ENCODE assay signal across 8 mouse cellular contexts in the genomic region with DNA sequence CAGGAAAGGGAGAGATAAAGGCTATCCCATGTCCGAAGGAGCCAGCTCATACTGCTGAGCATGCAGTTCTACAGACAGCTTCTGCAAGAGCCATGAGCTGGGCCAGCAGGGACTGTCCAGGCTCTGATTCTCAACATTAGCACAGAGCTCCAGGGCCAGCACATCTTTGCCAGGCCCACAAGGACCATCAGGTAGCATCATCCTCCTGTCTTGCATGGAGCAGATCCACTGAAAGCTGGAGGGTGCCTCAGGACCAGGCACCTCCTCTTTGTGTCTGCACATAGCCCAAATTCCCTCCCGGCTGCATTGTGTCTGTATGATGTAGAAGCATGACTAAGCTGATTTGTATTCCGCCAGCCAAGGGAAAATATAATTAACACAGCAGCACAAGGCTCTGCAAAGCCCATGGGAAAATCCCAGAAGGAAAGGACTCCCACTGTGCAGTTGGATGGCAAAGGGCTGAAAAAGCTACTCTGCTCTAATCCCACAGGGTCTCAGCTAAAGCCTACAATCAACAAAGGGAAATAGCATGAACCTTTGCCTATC.
DNase-seq lines count a peak whose midpoint lies in the region; ATAC-seq and TF ChIP-seq lines count a peak whose summit lies in the region.

No protein-coding gene starts in this region.

- peaks cover 15% of the 10 kb centered on the region for H3K4me1 ChIP-seq in hindbrain, embryonic 15.5 days (replicated peaks)
- H3K4me1 ChIP-seq in midbrain, postnatal 0 days (ENCODE audit: insufficient read depth, low read length): peaks cover 7% of the 10 kb centered on the region; the same call in 1 of the 2 replicates
- no peaks in the 10 kb centered on the region for H3K4me1 ChIP-seq in intestine, embryonic 16.5 days (ENCODE audit: control insufficient read depth, insufficient read depth, low read length)

- no peaks in the 10 kb centered on the region for H3K9me3 ChIP-seq in hindbrain, embryonic 15.5 days
- no peaks in the 10 kb centered on the region for H3K9me3 ChIP-seq in midbrain, postnatal 0 days (ENCODE audit: low read length)
- H3K9me3 ChIP-seq in intestine, embryonic 16.5 days (ENCODE audit: control insufficient read depth, low read length): no peaks in the 10 kb centered on the region

- H3K9ac ChIP-seq in hindbrain, embryonic 15.5 days: no peak overlapping the region
- no peak overlapping the region for H3K9ac ChIP-seq in midbrain, postnatal 0 days (replicated peaks; ENCODE audit: low read length, poor library complexity, severe bottlenecking)
- no peak overlapping the region for H3K9ac ChIP-seq in intestine, embryonic 16.5 days (ENCODE audit: low read depth, low read length)

- H3K27ac ChIP-seq in hindbrain, embryonic 15.5 days (replicated peaks): peak overlapping the region; percentile 74
- peak overlapping the region; percentile 62 for H3K27ac ChIP-seq in midbrain, postnatal 0 days (ENCODE audit: low read depth, low read length)
- H3K27ac ChIP-seq in intestine, embryonic 16.5 days (ENCODE audit: low read length): no peak overlapping the region

- 18% methylated on average over 3 of the region's 3 CpGs for WGBS in hindbrain, embryonic 15.5 days
- 7% methylated on average over 3 of the region's 3 CpGs for WGBS in midbrain, postnatal 0 days
- WGBS in intestine, embryonic 16.5 days: 44% methylated on average over 3 of the region's 3 CpGs

- peak; percentile 47 for ATAC-seq in hindbrain, embryonic 15.5 days (ENCODE audit: low FRiP score, low read depth)
- peak; percentile 58 for ATAC-seq in midbrain, postnatal 0 days (ENCODE audit: low FRiP score)
- no peak for ATAC-seq in intestine, embryonic 16.5 days
- no peak for ATAC-seq in granulocyte monocyte progenitor cell, adult 5-6 weeks (replicated peaks; ENCODE audit: poor library complexity, severe bottlenecking)

- no peaks in the 10 kb centered on the region for H3K36me3 ChIP-seq in hindbrain, embryonic 15.5 days
- no peaks in the 10 kb centered on the region for H3K36me3 ChIP-seq in midbrain, postnatal 0 days (ENCODE audit: insufficient read depth, low read length)
- H3K36me3 ChIP-seq in intestine, embryonic 16.5 days (ENCODE audit: control insufficient read depth, insufficient read depth, low read length): no peaks in the 10 kb centered on the region

- no peak for TF ChIP-seq CTCF in midbrain, postnatal 0 days (IDR thresholded peaks at IDR 0.05)

- DNase-seq in MN1 (ENCODE audit: low spot score): peak; percentile 86
- DNase-seq in embryo, embryonic 10.5 days (ENCODE audit: low spot score): peak; percentile 70
- peak; percentile 62 for DNase-seq in midbrain, postnatal 0 days (ENCODE audit: low spot score)
- no peak for DNase-seq in B cell, adult 2 months
- DNase-seq in lung, postnatal 25 days (ENCODE audit: low spot score): no peak

- H3K27me3 ChIP-seq in hindbrain, embryonic 15.5 days: no peaks in the 10 kb centered on the region
- H3K27me3 ChIP-seq in midbrain, postnatal 0 days (ENCODE audit: insufficient read depth, low read length): no peaks in the 10 kb centered on the region
- H3K27me3 ChIP-seq in intestine, embryonic 16.5 days (replicated peaks; ENCODE audit: control insufficient read depth, insufficient read depth, low read length): no peaks in the 10 kb centered on the region

- no peak overlapping the region for H3K4me2 ChIP-seq in hindbrain, embryonic 15.5 days
- no peak overlapping the region for H3K4me2 ChIP-seq in midbrain, postnatal 0 days (ENCODE audit: low read depth, low read length, poor library complexity, severe bottlenecking)
- H3K4me2 ChIP-seq in intestine, embryonic 16.5 days (ENCODE audit: low read depth, low read length): no peak overlapping the region

- no peak overlapping the region for H3K4me3 ChIP-seq in hindbrain, embryonic 15.5 days
- H3K4me3 ChIP-seq in midbrain, postnatal 0 days (ENCODE audit: low read depth, low read length): no peak overlapping the region
- no peak overlapping the region for H3K4me3 ChIP-seq in intestine, embryonic 16.5 days (ENCODE audit: low read length)

Comparison
In these comparisons a context has a peak if more than half of its experiments do, and no peak if none do; other contexts are left out.
1. DNase-seq: peak in MN1 (single experiment), embryo, embryonic 10.5 days (single experiment) and midbrain, postnatal 0 days (single experiment); none in B cell, adult 2 months (0 of 2) and lung, postnatal 25 days (single experiment).
2. ATAC-seq: peak in hindbrain, embryonic 15.5 days (single experiment) and midbrain, postnatal 0 days (single experiment); none in intestine, embryonic 16.5 days (single experiment) and granulocyte monocyte progenitor cell, adult 5-6 weeks (single experiment).